ENCODE assay signal across 14 mouse cellular contexts in the genomic region with DNA sequence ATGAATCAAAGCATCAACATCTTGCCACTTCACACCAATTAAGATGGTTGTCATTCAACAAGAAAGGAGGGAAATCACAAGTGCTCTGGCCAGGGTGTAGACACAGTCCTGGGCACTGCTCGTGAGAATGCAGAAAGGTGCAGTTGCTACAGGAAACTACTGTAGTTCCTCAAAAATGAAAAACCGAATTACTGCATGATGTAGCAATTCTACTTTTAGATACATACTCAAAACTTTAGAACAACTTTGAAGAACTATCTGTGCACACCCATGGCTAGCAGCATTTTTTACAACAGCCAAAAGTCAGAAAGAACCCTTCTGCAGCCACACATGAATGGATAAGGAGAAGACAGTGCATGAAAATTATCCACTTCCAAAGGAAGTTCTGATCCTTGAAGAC.
"Had no signal": no experiment of that assay in that cellular context is flagged by ENCODE, and none has a peak within 500 bp of the region (broad histone marks: within the 10 kb centered on the region; RNA-seq: fewer than 3 reads in every experiment).

No protein-coding gene starts in this region.

- H3K27ac ChIP-seq: kidney, postnatal 0 days; limb, embryonic 10.5 days; liver, embryonic 15.5 days; midbrain, embryonic 13.5 days; neural tube, embryonic 15.5 days had no signal

- ATAC-seq: midbrain, embryonic 13.5 days had no signal

- DNase-seq: kidney, adult 8-10 months; kidney, postnatal 36 days; lung, embryonic 14.5 days; lung, postnatal 10 days; lung, postnatal 4 days; thymus, adult 18-20 months; thymus, postnatal 14 days had no signal

- H3K27me3 ChIP-seq: liver, embryonic 15.5 days; midbrain, embryonic 13.5 days; neural tube, embryonic 15.5 days had no signal

- H3K9me3 ChIP-seq: limb, embryonic 10.5 days; liver, embryonic 15.5 days; midbrain, embryonic 13.5 days; neural tube, embryonic 15.5 days had no signal

- H3K4me2 ChIP-seq: liver, embryonic 11.5 days; liver, embryonic 15.5 days; lung, embryonic 14.5 days; midbrain, embryonic 13.5 days; neural tube, embryonic 15.5 days had no signal

- H3K4me3 ChIP-seq: limb, embryonic 10.5 days; liver, embryonic 15.5 days; midbrain, embryonic 13.5 days; myocyte; neural tube, embryonic 15.5 days had no signal

- H3K9ac ChIP-seq: liver, embryonic 15.5 days; lung, embryonic 14.5 days; midbrain, embryonic 13.5 days; neural tube, embryonic 15.5 days had no signal

- H3K36me3 ChIP-seq: liver, embryonic 15.5 days had no signal

- H3K4me1 ChIP-seq: limb, embryonic 10.5 days; midbrain, embryonic 13.5 days; neural tube, embryonic 15.5 days had no signal
